Mouse (Mus musculus): ENCODE results near the gene Nup210.

GRCm38 (mm10) chr6:91128996-91129395 is 12.4 kb upstream of the Nup210 start:
- TF ChIP-seq CTCF (IDR thresholded peaks at IDR 0.05; ENCODE audit: borderline replicate concordance, control insufficient read depth, extremely low read depth, insufficient read depth, low read length, poor library complexity) (peak; percentile 54; the same call in 1 of the 2 replicates), POLR2A (IDR thresholded peaks at IDR 0.05; ENCODE audit: control insufficient read depth, extremely low read depth, insufficient read depth, low read length, poor library complexity) (no peak)
